Mouse (Mus musculus) C2C12 (cell line): ENCODE measurements at regions not wholly inside any gene's neighbourhood (a gene's known extent, or its start where the extent isn't known, plus 50 kb on each side); places are given as distances from the start of the nearest gene placed in this dataset.

Experiments used
- H3K27me3 ChIP-seq: one replicate; pipeline ENCODE4 v1.6.1; 2011; ENCODE audit not compliant: control insufficient read depth, insufficient read depth, insufficient read length
- H3K36me3 ChIP-seq: one replicate; pipeline ENCODE4 v1.6.1; 2011; ENCODE audit not compliant: control insufficient read depth, insufficient read depth
- H3K4me3 ChIP-seq: one replicate; pipeline ENCODE4 v1.5.1; 2011; ENCODE audit warnings: mild to moderate bottlenecking, control low read depth; ENCODE audit not compliant: poor library complexity, insufficient read depth, severe bottlenecking
- H3K79me2 ChIP-seq: one replicate; pipeline ENCODE4 v1.6.1; 2011; ENCODE audit not compliant: control insufficient read depth, insufficient read depth
- H3K79me3 ChIP-seq: one replicate; pipeline ENCODE4 v1.6.1; 2011; ENCODE audit warnings: low read depth, control low read depth
- H3ac ChIP-seq: one replicate; pipeline ENCODE3; 2011; ENCODE audit warnings: low read depth; ENCODE audit not compliant: control insufficient read depth, insufficient read length
- CEBPB ChIP-seq: IDR thresholded peaks from one replicate; pipeline ENCODE4 v1.6.1; 2011; ENCODE audit warnings: low read depth, mild to moderate bottlenecking, control low read depth, moderate library complexity
- CTCF ChIP-seq: IDR thresholded peaks from one replicate; pipeline ENCODE4 v1.5.1; 2011; ENCODE audit not compliant: control insufficient read depth, insufficient read depth, insufficient read length
- FOSL1 ChIP-seq: IDR thresholded peaks from one replicate; pipeline ENCODE4 v1.8.0; 2011; ENCODE audit warnings: mild to moderate bottlenecking, low read length; ENCODE audit not compliant: poor library complexity, insufficient read depth, severe bottlenecking
- MAX ChIP-seq: IDR thresholded peaks from one replicate; pipeline ENCODE4 v1.6.1; 2011; ENCODE audit warnings: mild to moderate bottlenecking, control low read depth
- MYOD1 ChIP-seq: IDR thresholded peaks from one replicate; pipeline ENCODE4 v1.6.1; 2011; ENCODE audit warnings: low read depth; ENCODE audit not compliant: control insufficient read depth, insufficient read length
- MYOG ChIP-seq: IDR thresholded peaks from one replicate; pipeline ENCODE4 v1.6.1; 2011; ENCODE audit not compliant: control insufficient read depth, insufficient read length; ENCODE audit errors: extremely low read depth
- USF1 ChIP-seq: IDR thresholded peaks from one replicate; pipeline ENCODE4 v1.6.1; 2011; ENCODE audit warnings: low read depth, mild to moderate bottlenecking, control low read depth, moderate library complexity

DNA sequence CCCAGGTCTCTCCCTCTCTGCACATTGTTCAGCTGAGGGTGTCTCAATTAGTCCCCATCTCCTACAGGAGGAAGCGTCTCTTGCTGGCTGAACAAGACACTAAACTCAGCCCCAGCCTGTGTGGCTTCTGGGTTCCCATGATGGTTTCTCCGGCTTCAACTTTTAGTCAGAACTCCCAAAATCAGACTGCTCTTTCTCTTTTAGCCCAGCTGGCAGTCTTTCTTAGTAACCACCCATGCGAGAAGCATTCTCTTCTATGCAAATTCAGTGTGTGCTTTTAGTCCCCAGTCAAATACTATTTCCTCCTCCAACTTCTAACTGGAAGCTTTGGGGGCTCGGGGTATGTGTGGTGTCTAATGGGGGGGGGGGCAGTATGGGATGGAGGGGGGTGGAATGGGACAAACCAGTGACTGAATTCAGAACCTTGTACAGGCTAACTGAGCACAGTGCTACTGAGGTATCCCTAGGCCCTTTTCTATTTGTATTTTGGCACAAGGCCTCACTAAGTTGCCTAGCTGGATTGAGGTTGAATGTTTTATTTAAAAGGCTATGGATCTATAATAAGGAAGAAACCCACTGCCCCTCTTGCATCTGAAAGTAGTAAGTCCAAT lies 194.9 kb upstream of the Gm9833 start:
- no peak overlapping the region for H3ac ChIP-seq
- no peaks in the 10 kb centered on the region for H3K79me3 ChIP-seq
- no peaks in the 10 kb centered on the region for H3K79me2 ChIP-seq
- TF ChIP-seq CEBPB, result no peak
- no peak for TF ChIP-seq MAX
- no peak for TF ChIP-seq CTCF
- no peak for TF ChIP-seq MYOD1
- no peak for TF ChIP-seq FOSL1
- no peak for TF ChIP-seq MYOG
- no peak for TF ChIP-seq USF1
- H3K36me3 ChIP-seq, result no peaks in the 10 kb centered on the region
- no peak overlapping the region for H3K4me3 ChIP-seq
- no peaks in the 10 kb centered on the region for H3K27me3 ChIP-seq

DNA sequence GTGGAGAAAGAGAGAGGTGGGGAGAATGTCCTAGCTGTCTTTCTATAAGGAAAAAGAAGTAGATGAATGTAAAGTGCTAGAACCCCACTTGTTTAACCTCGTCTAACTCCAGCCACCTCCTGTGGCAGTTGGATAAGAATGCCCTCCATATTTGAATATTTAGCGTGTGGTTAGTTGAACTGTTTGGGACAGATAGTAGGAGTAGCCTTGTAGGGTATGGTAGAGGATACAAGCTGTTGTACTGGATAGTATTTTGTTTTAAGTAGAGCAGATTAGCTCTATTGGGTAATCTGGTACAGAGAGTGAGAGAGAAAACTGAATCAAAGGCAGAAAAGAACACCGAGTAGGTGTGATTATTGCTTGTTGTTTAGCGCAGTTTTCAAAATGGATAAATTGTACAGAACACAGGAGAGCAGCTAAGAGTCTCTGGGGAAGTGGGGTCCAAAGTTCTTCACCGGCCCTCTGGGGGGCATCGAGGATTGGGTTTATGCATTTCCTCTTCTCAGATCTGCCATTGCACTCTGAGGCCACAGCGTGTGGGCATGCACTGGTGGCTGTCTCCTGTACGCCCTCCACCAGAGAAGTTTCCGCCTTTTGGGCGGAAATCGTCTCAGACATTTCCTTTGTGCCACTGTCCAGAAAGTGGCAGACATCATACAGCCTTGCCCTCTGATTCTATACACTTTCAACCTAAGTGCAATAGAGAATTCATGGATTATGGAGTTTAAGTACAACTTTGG lies 192.3 kb upstream of the Gm9833 start:
- Histone ChIP-seq H3K79me3 (no peaks in the 10 kb centered on the region), H3K36me3 (no peaks in the 10 kb centered on the region), H3K27me3 (no peaks in the 10 kb centered on the region), H3K4me3 (no peak overlapping the region), H3ac (no peak overlapping the region), H3K79me2 (no peaks in the 10 kb centered on the region)
- TF ChIP-seq CTCF, result no peak
- TF ChIP-seq USF1, result no peak
- TF ChIP-seq FOSL1, result no peak
- TF ChIP-seq CEBPB, result no peak
- no peak for TF ChIP-seq MAX
- no peak for TF ChIP-seq MYOG
- TF ChIP-seq MYOD1, result no peak

DNA sequence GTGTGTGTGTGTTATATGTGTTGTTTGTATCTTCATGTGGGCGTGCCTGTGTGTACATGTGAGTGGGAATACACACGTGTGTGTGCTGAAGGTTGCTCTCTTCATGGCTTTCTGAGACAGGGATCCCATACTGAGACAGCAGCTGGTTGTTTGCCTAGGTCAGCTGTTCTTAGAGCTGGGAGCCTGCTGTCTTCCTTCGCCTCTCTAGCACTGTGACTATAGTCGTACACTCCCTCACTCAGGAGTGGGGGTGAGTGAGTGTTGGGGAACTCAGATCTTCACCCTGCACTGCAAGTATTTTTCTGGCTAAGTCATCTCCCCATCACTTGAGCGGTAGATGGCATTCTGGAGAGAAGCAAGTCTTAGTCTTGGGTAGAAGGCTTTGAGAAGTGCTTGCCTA lies 191.6 kb upstream of the Gm9833 start:
- H3K79me2 ChIP-seq, result no peaks in the 10 kb centered on the region
- no peak overlapping the region for H3K4me3 ChIP-seq
- H3K27me3 ChIP-seq, result no peaks in the 10 kb centered on the region
- H3K36me3 ChIP-seq, result no peaks in the 10 kb centered on the region
- TF ChIP-seq MAX (no peak), CEBPB (no peak), USF1 (no peak), CTCF (no peak), FOSL1 (no peak), MYOD1 (no peak), MYOG (no peak)
- H3K79me3 ChIP-seq, result no peaks in the 10 kb centered on the region
- no peak overlapping the region for H3ac ChIP-seq

DNA sequence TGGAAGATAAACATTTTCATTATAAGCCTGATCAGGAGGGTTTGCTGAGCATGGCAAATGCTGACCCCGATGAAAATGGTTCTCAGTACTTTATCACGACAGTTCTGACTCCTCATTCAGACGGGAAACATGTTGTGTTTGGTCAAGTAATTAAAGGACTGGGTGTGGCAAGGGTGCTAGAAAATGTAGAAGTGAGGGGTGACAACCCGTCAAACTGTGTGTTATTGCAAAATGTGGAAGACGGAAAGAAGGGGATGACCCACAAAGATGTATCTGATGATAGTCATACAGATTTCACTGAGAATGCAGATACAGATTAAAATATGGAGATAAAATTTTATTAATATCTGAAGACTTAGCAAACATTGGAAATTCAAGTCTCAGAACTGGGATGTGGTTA lies 186.2 kb upstream of the Gm9833 start:
- Histone ChIP-seq H3K36me3 (no peaks in the 10 kb centered on the region), H3ac (no peak overlapping the region), H3K4me3 (no peak overlapping the region), H3K79me2 (no peaks in the 10 kb centered on the region), H3K27me3 (no peaks in the 10 kb centered on the region), H3K79me3 (no peaks in the 10 kb centered on the region)
- TF ChIP-seq CEBPB (no peak), MYOG (no peak), MYOD1 (no peak), MAX (no peak), USF1 (no peak), FOSL1 (no peak), CTCF (no peak)

DNA sequence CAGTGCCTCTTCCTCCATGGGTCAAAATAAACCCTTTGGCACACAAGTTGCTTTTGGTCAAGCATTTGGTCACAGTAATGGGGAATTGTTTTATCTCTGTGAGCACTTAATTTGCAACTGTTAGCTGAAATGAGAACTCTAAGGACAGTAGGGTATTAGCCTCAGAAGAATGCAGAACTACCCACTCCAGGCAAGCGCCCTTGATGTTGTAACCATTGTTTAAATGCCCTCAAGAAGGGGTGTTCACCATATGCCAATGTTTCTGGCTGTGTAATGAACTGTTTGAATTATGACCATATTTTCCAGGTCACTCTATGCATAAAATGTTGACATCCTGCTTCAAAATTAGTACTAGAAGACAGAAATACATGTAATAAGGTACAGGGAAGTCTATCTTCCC lies 174.6 kb upstream of the Gm9833 start:
- Histone ChIP-seq H3ac (no peak overlapping the region), H3K27me3 (no peaks in the 10 kb centered on the region), H3K4me3 (no peak overlapping the region), H3K36me3 (no peaks in the 10 kb centered on the region), H3K79me3 (no peaks in the 10 kb centered on the region), H3K79me2 (no peaks in the 10 kb centered on the region)
- TF ChIP-seq MYOD1, result no peak
